ENCODE assay signal across 8 mouse cellular contexts in the genomic region with DNA sequence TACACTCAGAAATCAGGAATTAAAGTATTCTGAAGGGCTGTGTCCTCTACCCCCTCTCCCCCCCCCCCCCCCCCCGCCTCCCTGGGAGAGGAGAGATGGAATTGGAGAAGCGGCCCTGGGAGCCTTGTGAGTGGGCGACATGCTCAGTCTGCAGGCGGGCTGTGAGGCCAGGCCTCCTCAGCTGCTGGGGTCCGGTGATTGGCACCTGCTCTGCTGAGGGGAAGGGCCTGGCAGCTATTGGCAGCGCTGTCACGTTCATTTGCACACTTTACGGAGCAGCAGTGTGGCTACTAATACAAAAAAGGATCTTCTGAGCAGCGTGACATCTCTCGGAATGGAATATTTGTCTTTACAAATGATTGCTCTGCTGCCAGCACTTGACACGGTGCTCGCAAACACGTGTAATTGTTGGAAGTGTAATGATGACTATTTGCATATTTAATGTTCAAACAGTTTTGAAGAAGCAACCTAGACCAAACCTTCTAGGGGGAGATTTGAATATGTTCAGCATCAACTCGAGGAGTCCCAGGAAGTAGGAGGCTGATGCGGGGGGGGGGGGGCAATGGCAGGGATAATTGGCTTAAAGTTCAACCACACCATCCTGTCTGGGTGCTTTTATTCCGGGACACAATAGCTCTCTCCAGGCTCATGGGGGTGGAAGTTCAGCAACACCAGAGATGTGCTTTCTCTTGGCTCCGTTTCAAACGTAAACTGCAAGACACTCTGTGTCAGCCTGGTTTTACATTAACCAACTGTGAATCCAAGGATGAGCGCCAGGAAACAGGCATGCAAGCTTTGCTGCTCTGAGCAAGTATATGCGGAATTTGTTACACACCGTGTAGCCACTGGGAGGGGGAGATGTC.
A peak's percentile ranks its signal among the peaks of the same experiment; 100 is the strongest.
DNase-seq lines count a peak whose midpoint lies in the region; ATAC-seq lines count a peak whose summit lies in the region.

No protein-coding gene starts in this region.

- peak; percentile 64 for DNase-seq in cerebellum, postnatal 14 days
- no peak for DNase-seq in cerebellum, adult 9-10 months
- peak; percentile 77 for DNase-seq in kidney, adult 11 months
- DNase-seq in lung, postnatal 4 days, result peak; percentile 9 to 23
- no peak for DNase-seq in adrenal gland, postnatal 36 days
- DNase-seq in heart, adult 8-10 months (ENCODE audit: low spot score), result no peak

- no peaks in the 10 kb centered on the region for H3K9me3 ChIP-seq in embryonic facial prominence, embryonic 12.5 days
- H3K9me3 ChIP-seq in stomach, embryonic 16.5 days (replicated peaks; ENCODE audit: control insufficient read depth, low read length), result no peaks in the 10 kb centered on the region

- no peaks in the 10 kb centered on the region for H3K36me3 ChIP-seq in embryonic facial prominence, embryonic 12.5 days
- no peaks in the 10 kb centered on the region for H3K36me3 ChIP-seq in stomach, embryonic 16.5 days (ENCODE audit: control insufficient read depth, insufficient read depth, low read length)

- H3K4me2 ChIP-seq in embryonic facial prominence, embryonic 12.5 days (replicated peaks), result no peak overlapping the region
- peak overlapping the region; percentile 19; the same call in 1 of the 2 replicates for H3K4me2 ChIP-seq in stomach, embryonic 16.5 days (ENCODE audit: low read depth, low read length)

- 67% methylated on average over 20 of the region's 21 CpGs for WGBS in embryonic facial prominence, embryonic 12.5 days
- 35% methylated on average over 19 of the region's 21 CpGs for WGBS in stomach, embryonic 16.5 days

- H3K4me3 ChIP-seq in embryonic facial prominence, embryonic 12.5 days, result no peak overlapping the region
- no peak overlapping the region for H3K4me3 ChIP-seq in stomach, embryonic 16.5 days (replicated peaks; ENCODE audit: low read length)

- H3K27ac ChIP-seq in embryonic facial prominence, embryonic 12.5 days, result no peak overlapping the region
- no peak overlapping the region for H3K27ac ChIP-seq in stomach, embryonic 16.5 days (ENCODE audit: low read length)

- no peaks in the 10 kb centered on the region for H3K27me3 ChIP-seq in embryonic facial prominence, embryonic 12.5 days
- H3K27me3 ChIP-seq in stomach, embryonic 16.5 days (ENCODE audit: control insufficient read depth, insufficient read depth, low read length), result no peaks in the 10 kb centered on the region

- H3K4me1 ChIP-seq in embryonic facial prominence, embryonic 12.5 days, result no peaks in the 10 kb centered on the region; the same call in 1 of the 2 replicates
- peaks cover 8% of the 10 kb centered on the region; the same call in 1 of the 2 replicates for H3K4me1 ChIP-seq in stomach, embryonic 16.5 days (ENCODE audit: control insufficient read depth, insufficient read depth, low read length)

- no peak overlapping the region for H3K9ac ChIP-seq in embryonic facial prominence, embryonic 12.5 days
- H3K9ac ChIP-seq in stomach, embryonic 16.5 days (ENCODE audit: low read length), result no peak overlapping the region

- ATAC-seq in embryonic facial prominence, embryonic 12.5 days (ENCODE audit: insufficient number of reproducible peaks, insufficient read depth, low FRiP score, low TSS enrichment), result 0 out of 2 replicates have a peak, but pooled peaks have one; percentile 52
- ATAC-seq in stomach, embryonic 16.5 days (ENCODE audit: insufficient read depth, low FRiP score), result peak; percentile 40

Comparison
In these comparisons a context has a peak if more than half of its experiments do, and no peak if none do; other contexts are left out.
1. DNase-seq: peak in cerebellum, postnatal 14 days (2 of 2), kidney, adult 11 months (single experiment) and lung, postnatal 4 days (2 of 2); none in cerebellum, adult 9-10 months (single experiment), adrenal gland, postnatal 36 days (0 of 2) and heart, adult 8-10 months (single experiment).